Mouse (Mus musculus): ENCODE results near the gene Artn. TPM values are rescaled to one million over a fixed set of nuclear protein-coding genes. Genes with fewer than 3 reads are reported as not detected.
A peak's percentile ranks its signal among the peaks of the same experiment; 100 is the strongest.

Gene Artn
- total and polyA plus RNA-seq, 3 experiments, result 0.23 TPM; not detected in 2

GRCm38 (mm10) chr4:117943317-117943716 lies 13.8 kb upstream of the Artn start:
- Histone ChIP-seq H3K4me3 (no peak overlapping the region), H3K79me2 (replicated peaks; ENCODE audit: control insufficient read depth, insufficient read depth, low read length) (no peaks in the 10 kb centered on the region), H3K9ac (ENCODE audit: low read depth, low read length) (no peak overlapping the region), H3K27me3 (ENCODE audit: control insufficient read depth, insufficient read depth, low read length) (no peaks in the 10 kb centered on the region), H3K36me3 (ENCODE audit: control insufficient read depth, insufficient read depth, low read length) (no peaks in the 10 kb centered on the region), H3K27ac (no peak overlapping the region), H3K4me1 (ENCODE audit: control insufficient read depth, insufficient read depth, low read length) (no peaks in the 10 kb centered on the region)
- TF ChIP-seq EP300 (IDR thresholded peaks at IDR 0.05; ENCODE audit: insufficient read depth, low read depth, low read length) (no peak), POLR2A (IDR thresholded peaks at IDR 0.05; ENCODE audit: insufficient read depth, low read depth, low read length) (no peak), CTCF (IDR thresholded peaks at IDR 0.05) (no peak)
- no peak for DNase-seq
- 74% methylated on average over 5 of the region's 5 CpGs for WGBS
- intact Hi-C loops (cut with DNase I), result no loop called here

GRCm38 (mm10) chr4:117936964-117937363 lies 7.4 kb upstream of the Artn start:
- 92% methylated on average over 5 of the region's 5 CpGs for WGBS
- H3K27ac ChIP-seq, result no peak overlapping the region
- no peaks in the 10 kb centered on the region for H3K4me1 ChIP-seq (ENCODE audit: control insufficient read depth, insufficient read depth, low read length)
- intact Hi-C loops (cut with DNase I), result no loop called here
- H3K27me3 ChIP-seq (ENCODE audit: control insufficient read depth, insufficient read depth, low read length), result no peaks in the 10 kb centered on the region
- H3K36me3 ChIP-seq (ENCODE audit: control insufficient read depth, insufficient read depth, low read length), result no peaks in the 10 kb centered on the region
- no peak for DNase-seq
- no peak overlapping the region for H3K9ac ChIP-seq (ENCODE audit: low read depth, low read length)
- TF ChIP-seq EP300 (IDR thresholded peaks at IDR 0.05; ENCODE audit: insufficient read depth, low read depth, low read length) (no peak), POLR2A (IDR thresholded peaks at IDR 0.05; ENCODE audit: insufficient read depth, low read depth, low read length) (no peak), CTCF (IDR thresholded peaks at IDR 0.05) (peak; percentile 29)
- no peak overlapping the region for H3K4me3 ChIP-seq
- no peaks in the 10 kb centered on the region for H3K79me2 ChIP-seq (replicated peaks; ENCODE audit: control insufficient read depth, insufficient read depth, low read length)

- Histone ChIP-seq H3K27ac (no peak overlapping the region), H3K27me3 (ENCODE audit: control insufficient read depth, insufficient read depth, low read length) (0 out of 2 replicates have a peak, but pooled peaks cover 2% of the 10 kb centered on the region), H3K4me3 (no peak overlapping the region), H3K79me2 (replicated peaks; ENCODE audit: control insufficient read depth, insufficient read depth, low read length) (no peaks in the 10 kb centered on the region), H3K36me3 (ENCODE audit: control insufficient read depth, insufficient read depth, low read length) (no peaks in the 10 kb centered on the region), H3K9ac (ENCODE audit: low read depth, low read length) (no peak overlapping the region), H3K4me1 (ENCODE audit: control insufficient read depth, insufficient read depth, low read length) (no peaks in the 10 kb centered on the region)
- DNase-seq, result no peak
- intact Hi-C loops (cut with DNase I), result no loop called here
- no peak for TF ChIP-seq CTCF (IDR thresholded peaks at IDR 0.05)
- TF ChIP-seq POLR2A (IDR thresholded peaks at IDR 0.05; ENCODE audit: insufficient read depth, low read depth, low read length), result no peak
- no peak for TF ChIP-seq EP300 (IDR thresholded peaks at IDR 0.05; ENCODE audit: insufficient read depth, low read depth, low read length)
- 79% methylated on average over 4 of the region's 4 CpGs for WGBS
Observed at GRCm38 (mm10) chr4:117934081-117934480, 4.5 kb upstream of the Artn start.

GRCm38 (mm10) chr4:117933248-117933647 lies 3.7 kb upstream of the Artn start:
- Histone ChIP-seq H3K4me3 (no peak overlapping the region), H3K79me2 (replicated peaks; ENCODE audit: control insufficient read depth, insufficient read depth, low read length) (no peaks in the 10 kb centered on the region), H3K9ac (ENCODE audit: low read depth, low read length) (no peak overlapping the region), H3K4me1 (ENCODE audit: control insufficient read depth, insufficient read depth, low read length) (no peaks in the 10 kb centered on the region), H3K36me3 (ENCODE audit: control insufficient read depth, insufficient read depth, low read length) (no peaks in the 10 kb centered on the region), H3K27me3 (ENCODE audit: control insufficient read depth, insufficient read depth, low read length) (0 out of 2 replicates have a peak, but pooled peaks cover 2% of the 10 kb centered on the region), H3K27ac (no peak overlapping the region)
- no peak for TF ChIP-seq POLR2A (IDR thresholded peaks at IDR 0.05; ENCODE audit: insufficient read depth, low read depth, low read length)
- no peak for TF ChIP-seq CTCF (IDR thresholded peaks at IDR 0.05)
- TF ChIP-seq EP300 (IDR thresholded peaks at IDR 0.05; ENCODE audit: insufficient read depth, low read depth, low read length), result no peak
- DNase-seq, result no peak
- 91% methylated on average over 5 of the region's 5 CpGs for WGBS
- intact Hi-C loops (cut with DNase I), result no loop called here

- no peak overlapping the region for H3K27ac ChIP-seq
- TF ChIP-seq CTCF (IDR thresholded peaks at IDR 0.05), result peak; percentile 63
- no peak for TF ChIP-seq POLR2A (IDR thresholded peaks at IDR 0.05; ENCODE audit: insufficient read depth, low read depth, low read length)
- TF ChIP-seq EP300 (IDR thresholded peaks at IDR 0.05; ENCODE audit: insufficient read depth, low read depth, low read length), result 0 out of 2 replicates have a peak, but pooled peaks have one; percentile 25
- DNase-seq, result peak; percentile 52 to 66
- H3K27me3 ChIP-seq (ENCODE audit: control insufficient read depth, insufficient read depth, low read length), result peaks cover 2% of the 10 kb centered on the region; the same call in 1 of the 2 replicates
- H3K9ac ChIP-seq (ENCODE audit: low read depth, low read length), result no peak overlapping the region
- peak overlapping the region; percentile 23; the same call in 1 of the 2 replicates for H3K4me3 ChIP-seq
- no peaks in the 10 kb centered on the region for H3K36me3 ChIP-seq (ENCODE audit: control insufficient read depth, insufficient read depth, low read length)
- WGBS, result 1% methylated on average over 13 of the region's 13 CpGs
- intact Hi-C loops (cut with DNase I), result loop anchor here (1.0 to 5.0 kb wide), 3 partner anchors 91 to 155 kb away; no protein-coding TSS in a partner anchor
- H3K4me1 ChIP-seq (ENCODE audit: control insufficient read depth, insufficient read depth, low read length), result no peaks in the 10 kb centered on the region
- H3K79me2 ChIP-seq (replicated peaks; ENCODE audit: control insufficient read depth, insufficient read depth, low read length), result no peaks in the 10 kb centered on the region
Observed at GRCm38 (mm10) chr4:117928699-117929241, 793 bp downstream of the Artn start.

- 24% methylated on average over 6 of the region's 6 CpGs for WGBS
- H3K9ac ChIP-seq (ENCODE audit: low read depth, low read length), result no peak overlapping the region
- DNase-seq, result no peak
- H3K79me2 ChIP-seq (replicated peaks; ENCODE audit: control insufficient read depth, insufficient read depth, low read length), result no peaks in the 10 kb centered on the region
- H3K4me1 ChIP-seq (ENCODE audit: control insufficient read depth, insufficient read depth, low read length), result no peaks in the 10 kb centered on the region
- H3K36me3 ChIP-seq (ENCODE audit: control insufficient read depth, insufficient read depth, low read length), result no peaks in the 10 kb centered on the region
- intact Hi-C loops (cut with DNase I), result loop anchor here (1.0 to 5.0 kb wide), 3 partner anchors 91 to 155 kb away; no protein-coding TSS in a partner anchor
- H3K27ac ChIP-seq, result no peak overlapping the region
- H3K4me3 ChIP-seq, result no peak overlapping the region
- peaks cover 2% of the 10 kb centered on the region; the same call in 1 of the 2 replicates for H3K27me3 ChIP-seq (ENCODE audit: control insufficient read depth, insufficient read depth, low read length)
- peak; percentile 72 for TF ChIP-seq CTCF (IDR thresholded peaks at IDR 0.05)
- TF ChIP-seq EP300 (IDR thresholded peaks at IDR 0.05; ENCODE audit: insufficient read depth, low read depth, low read length), result no peak
Observed at GRCm38 (mm10) chr4:117928234-117928633, 1.3 kb downstream of the Artn start.

Measured in heart, adult 2 months (tissue).